Mouse (Mus musculus) adrenal gland, adult (tissue): ENCODE measurements around the gene Chrm1.

Source experiments
- DNase-seq, 2 experiments: peaks; one replicate each; pipeline ENCODE4 v3.0.0; 2022 to 2023; ENCODE audit warnings: low spot score in 1 of 2; ENCODE audit not compliant: inconsistent age in 2 of 2

Gene Chrm1

DNA sequence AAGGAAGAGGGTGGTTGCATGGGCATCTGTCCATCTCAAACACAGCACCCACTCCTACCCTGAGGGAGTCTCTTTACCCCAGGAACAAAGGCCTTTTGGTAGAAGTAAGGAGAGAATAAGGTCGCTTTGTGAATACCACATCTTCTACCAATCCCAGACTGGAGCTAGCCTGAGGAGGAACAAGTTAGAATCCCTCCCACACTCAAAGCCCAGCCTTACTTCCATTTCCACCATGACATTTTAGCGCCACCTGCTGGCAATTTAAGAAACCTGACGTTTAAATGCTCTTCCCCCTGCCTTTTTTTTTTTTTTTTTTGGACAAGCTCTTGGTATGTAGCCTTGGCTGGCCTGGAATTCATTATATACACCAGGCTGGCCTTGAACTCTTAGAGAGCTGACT is 19.4 kb downstream of the Chrm1 start:
- peak; percentile 69 to 91 for DNase-seq

DNA sequence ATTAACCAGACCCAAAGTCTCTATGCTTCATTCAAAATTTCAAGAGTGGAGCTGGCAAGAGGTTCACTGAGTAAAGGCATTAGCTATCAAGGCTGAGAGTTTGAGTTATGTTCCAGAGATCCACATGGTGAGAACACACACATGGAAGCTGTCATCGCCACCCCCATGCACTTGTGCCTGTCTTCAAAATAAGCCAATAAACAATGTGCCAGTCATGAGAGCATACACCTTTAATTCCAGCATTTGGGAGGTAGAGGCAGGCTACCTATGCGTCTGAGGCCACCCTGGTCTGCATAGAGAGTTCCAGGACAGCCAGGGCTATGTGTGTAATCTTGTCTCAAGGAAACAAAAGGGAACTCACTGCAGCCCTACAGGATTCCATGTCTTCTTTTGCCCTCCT is 20.0 kb downstream of the Chrm1 start:
- DNase-seq: no peak

DNA sequence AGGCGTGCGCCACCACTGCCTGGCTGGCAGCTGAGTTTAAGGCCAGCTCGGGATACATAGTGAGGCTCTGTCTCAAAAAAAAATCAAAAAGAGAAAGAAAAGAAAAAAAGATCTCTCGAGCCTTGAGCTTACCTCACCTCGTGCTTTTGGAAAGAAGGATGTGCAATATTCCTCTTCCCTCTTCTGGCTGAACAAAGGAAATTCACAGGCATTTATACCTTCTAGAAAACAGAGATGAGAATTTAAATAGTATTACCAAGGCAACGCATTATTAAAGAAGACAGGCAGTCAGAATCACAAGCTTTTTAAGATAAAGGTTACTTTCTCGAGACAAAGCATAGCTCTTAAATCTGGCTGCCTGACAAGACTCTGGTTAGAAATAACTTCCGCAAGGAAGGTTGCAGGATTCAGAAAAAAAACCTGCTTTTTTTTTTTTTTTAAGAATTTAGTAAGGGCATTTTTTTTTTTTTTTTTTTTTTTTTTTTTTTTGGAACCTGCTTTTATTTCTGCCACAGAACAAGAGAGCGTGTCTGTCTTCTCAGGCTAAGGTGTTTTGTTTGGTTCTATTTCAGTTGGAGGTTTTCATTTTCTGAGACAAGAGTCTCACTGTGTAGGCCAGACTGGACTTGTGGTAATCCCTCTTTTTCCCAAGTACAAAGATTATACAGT is 28.4 kb downstream of the Chrm1 start:
- DNase-seq: no peak

DNA sequence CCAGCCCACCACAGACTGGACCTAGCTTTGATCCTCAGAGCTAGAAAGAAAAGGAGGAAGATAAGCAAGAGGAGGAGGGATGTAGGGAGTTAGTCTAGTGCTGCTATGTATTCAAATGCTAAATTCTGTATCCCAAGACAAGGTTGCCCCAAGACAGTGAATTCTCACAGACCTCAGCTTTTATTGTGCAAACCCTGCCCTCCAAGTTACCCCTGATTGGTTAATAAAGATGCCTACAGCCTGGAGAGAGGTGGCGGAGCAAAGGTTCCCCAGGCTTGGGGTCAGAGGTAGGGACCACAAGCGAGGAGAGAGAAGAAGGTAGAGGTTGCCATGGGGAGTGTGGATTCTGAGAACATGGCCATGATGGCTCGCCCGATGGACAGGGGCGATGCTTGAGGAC is 29.2 kb downstream of the Chrm1 start:
- no peak for DNase-seq

DNA sequence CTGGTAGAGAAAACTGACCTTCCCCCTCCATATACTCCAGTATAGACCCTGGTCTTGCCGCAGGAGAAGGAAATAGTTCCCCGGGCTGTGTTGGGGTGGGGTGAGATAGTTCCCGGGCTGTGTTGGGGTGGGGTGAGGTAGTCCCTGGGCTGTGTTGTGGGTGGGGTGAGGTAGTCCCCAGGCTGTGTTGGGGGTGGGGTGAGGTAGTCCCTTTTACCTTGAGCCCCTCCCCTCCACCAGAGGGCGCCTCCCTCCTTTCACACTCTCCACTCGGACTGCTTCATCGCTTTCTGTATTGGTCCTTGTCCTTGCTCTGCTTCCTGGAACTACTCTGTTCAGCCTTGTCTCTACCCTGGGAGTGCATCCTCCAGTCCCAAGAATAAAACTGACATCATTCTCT is 31.7 kb downstream of the Chrm1 start:
- DNase-seq: peak; percentile 48 to 80

DNA sequence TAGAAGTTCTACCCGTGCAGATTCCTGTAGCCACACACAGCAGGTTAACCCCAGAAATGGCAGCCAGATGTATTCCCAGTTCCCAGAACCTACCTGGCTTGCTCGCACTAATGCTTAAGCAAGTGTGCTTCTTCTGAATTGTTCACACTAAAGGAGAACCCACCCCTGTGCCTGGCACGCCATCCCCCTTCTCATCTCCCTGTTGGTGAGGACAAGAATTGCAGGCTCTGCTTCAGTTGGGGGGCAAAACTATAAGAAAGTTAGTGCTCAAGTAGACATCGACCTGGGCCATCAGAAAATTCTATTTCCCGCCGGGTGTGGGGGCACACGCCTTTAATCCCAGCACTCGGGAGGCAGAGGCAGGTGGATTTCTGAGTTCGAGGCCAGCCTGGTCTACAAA is 36.1 kb downstream of the Chrm1 start:
- no peak for DNase-seq

DNA sequence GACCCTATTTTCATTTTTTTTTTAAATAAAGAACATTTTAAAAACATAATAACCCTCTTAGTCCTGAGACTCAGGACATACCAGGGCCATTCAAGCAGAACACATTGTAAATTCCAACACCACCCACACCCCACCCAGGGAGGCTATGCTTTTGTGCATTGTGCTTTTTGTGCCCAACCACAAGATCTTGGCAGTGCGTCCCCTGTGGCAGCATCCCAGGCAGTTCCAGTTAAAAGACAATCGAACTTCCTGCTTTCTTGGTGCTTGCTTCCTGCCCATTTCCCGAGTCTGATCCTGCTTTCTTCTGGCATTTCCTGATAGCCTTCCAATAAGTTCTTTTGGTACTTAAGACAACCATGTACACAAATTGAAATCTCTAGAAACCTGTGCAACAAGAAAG is 38.9 kb downstream of the Chrm1 start:
- peak in 1 of 2 experiments; percentile 68 for DNase-seq

DNA sequence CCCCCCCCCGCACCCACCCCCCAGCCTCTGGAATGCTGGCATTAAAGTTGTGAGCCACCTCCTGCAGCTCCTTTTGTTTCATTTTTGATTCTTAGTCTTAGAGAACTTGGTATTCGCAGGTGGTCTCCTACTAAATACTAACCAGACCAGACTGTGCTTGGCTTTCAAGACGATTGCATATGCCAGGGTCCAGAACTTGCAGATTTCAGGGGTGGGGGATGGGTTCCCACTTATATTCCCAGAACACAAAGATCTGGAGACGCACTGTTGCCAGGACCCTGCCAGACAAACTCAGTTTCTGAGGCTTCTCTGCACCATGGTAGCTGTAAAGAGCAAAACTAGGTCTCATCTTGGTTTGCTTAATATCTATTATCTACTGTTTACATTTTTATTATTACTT is 40.0 kb downstream of the Chrm1 start:
- no peak for DNase-seq

DNA sequence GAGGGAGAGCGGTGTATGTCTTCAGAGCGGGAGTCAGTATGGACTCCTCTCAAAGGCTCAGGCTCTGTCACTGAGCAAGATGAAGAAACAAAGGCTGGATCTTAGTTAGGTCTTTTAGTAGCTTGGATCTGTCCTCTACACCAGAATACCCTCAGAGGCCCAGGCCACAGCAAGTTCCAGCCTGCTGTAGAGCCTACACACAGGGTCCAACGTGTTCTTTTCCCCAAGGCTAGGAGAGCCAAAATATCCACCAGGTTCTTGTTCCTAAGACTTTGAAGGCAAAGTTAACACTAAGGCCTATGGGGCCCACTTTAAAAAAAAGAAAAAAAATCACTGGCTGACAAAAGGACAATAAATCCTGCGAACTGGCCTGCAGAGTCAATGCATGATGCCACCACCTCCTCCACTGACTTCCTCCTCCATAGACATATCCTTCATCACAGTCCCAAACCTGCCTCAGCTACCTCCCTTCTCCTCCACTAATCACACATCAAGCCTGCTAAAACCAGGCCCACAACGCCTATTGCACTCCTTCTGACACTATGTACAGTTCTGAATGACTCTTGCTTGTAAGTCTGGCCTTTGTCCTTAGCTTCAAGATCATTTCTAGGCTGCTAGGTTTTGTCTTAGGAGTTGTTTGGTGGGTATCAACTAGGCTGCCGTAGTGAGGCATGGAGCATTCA is 41.6 kb downstream of the Chrm1 start:
- no peak for DNase-seq

DNA sequence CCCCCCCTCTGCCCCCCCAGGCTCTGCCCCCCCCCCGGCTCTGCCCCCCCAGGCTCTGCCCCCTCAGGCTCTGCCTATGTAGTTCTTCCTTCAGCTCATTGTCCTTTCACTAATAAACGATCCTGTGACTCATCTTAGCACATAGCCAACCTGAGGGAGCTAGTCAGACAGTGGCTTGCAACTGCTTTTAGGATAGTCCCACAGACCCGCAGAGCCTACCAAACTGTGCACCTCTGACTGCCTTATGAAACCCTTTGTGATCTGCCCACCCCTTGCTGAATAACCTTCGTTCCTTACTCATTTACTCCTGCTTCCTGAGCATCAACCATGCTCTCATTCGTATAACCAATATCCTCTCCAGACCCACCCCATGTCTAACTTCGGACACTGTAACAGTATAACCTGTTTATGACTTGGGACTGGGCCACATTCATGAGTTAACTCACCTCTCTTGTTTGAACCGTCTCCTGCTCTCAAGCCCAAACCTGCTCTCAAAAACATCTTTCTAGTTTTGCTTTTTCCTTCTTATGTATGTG is 42.6 kb downstream of the Chrm1 start:
- DNase-seq: no peak

DNA sequence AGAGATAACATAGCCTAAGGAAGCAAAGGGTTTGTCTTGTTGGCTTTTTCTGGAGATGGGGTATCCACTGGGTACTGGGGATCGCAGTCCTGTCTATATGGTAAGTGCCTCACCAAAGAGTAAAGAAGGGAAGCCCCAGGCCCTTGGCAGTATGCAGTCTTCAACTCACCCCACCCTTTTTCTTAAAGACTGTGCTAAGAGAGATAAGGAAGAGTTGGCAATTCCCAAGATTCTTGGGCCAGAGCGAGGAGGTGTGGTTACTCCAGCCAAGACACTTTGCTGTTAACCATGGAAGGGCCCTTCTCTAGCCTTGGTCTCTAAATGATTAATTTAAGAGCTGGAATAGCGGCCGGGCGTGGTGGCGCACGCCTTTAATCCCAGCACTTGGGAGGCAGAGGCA is 43.3 kb downstream of the Chrm1 start:
- no peak for DNase-seq

DNA sequence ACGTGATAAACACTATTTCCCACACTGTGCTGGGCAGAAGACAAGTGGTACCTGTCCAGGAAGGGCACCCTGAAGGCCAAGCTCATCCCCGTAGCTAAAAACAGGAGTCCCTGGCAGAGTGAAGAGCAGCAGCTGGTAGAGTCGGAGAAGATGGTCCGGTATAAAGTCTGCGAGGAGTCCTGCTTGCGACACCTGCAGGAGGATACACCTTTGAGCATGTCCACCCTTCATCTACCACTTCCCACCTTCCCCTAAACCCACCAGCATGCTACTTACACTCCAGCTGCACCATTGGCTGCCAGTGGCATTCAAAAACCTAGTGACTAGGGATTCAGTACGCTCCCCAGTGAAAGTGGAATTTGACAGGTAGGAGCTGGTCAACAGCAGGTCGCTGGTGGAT is 45.4 kb downstream of the Chrm1 start:
- DNase-seq: no peak

DNA sequence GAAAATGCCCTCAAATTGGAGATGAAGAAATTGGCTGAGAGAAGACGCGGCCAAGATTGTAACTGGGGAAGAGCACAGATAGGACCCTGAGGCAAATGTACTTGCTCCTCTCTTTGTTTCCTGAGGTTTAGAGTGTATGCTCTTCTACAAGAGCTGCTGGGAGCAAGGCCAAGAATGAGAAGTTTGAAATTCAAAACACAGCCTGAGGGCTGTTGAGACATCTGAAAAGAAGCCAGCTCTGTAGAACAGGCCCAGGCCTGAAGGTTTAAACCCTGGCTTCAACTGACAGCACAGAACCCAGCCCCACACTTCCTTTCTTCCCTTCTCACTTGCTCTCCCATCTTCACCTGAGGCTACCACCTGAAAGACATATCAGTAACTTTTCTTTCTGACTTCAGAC is 46.5 kb downstream of the Chrm1 start:
- peak in 1 of 2 experiments; percentile 37 for DNase-seq

DNA sequence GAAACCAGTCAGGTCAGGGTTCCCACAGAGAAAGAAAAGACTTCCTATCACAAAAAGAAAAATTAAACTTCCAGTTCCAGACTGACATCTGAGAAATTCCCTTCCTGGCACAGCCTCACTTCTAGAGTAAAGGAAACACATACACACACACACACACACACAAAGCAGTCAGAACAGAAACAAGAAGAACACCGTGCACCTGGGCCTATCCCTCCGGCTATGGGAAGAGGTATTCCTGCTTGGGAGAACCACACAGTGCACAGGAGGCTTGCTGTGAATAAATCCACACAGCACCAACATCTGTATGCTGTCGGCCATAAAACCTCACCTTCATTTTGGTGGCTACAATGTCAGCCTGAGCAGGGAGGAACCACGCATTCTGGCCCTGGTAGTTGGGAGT is 47.9 kb downstream of the Chrm1 start:
- DNase-seq: peak in 1 of 2 experiments; percentile 47

DNA sequence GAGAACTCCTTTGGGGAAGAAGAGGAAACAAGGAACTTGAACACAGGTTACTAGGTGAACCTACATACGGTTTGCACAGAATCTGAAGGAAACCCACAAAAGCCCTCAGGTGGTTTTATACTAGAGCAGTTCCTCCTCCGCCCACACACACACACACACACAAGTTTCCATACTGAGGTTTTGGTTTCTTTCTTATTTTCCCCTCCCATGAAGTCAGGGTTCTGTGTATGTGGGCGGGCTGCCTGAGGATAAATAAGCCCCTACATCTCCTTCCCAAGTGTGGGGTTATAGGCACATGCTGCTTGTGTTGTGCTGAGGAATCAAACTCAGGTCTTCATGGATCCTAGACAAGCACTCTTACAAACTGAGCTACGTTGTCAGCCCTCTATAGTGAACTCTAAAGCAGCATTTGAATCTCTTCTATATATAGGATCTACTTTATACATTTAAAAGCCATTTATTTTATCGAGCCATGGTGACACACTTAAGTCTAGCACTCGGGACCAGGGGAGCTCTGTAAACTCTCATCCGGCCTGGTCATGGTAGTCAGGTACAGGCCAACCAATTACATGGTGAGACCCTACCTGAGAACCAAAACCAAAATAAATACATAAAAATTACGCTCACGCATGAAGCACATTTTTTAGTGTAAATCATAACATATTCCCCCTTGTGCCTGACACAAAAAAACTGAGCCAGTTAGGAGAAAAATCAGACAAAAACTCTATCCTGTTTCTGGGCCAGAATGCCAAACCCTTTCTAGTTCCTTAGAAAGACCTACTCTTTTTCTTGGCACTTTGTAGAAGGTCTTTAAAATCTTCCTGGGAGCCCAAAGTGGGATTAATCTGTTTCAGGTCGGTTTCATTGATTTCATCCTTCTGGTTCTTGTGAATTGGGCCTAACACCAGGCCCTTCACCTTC is 48.6 kb downstream of the Chrm1 start:
- DNase-seq: peak in 1 of 2 experiments; percentile 50

DNA sequence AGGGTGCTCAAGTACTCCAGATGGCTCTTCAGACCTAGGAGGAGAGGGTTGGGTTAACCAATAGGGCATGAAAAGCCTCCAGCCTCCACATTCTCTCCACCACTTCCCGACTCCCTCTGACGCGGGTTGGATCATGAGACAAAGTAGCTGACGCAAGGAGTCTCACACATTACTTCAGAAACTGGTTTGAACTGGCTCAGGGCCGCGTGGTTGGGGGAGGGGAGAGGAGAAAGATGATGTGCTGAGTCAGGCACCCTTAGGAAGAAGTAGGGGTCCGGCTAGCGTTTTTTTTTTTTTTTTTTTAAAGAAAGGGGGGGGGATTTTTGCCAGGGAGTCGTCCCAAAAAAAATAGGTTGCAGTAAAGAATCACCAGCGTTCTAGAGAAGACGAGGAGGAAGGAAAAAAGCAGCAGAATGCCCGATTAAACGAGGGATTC is 49.3 kb downstream of the Chrm1 start:
- DNase-seq: peak; percentile 85 to 93

DNA sequence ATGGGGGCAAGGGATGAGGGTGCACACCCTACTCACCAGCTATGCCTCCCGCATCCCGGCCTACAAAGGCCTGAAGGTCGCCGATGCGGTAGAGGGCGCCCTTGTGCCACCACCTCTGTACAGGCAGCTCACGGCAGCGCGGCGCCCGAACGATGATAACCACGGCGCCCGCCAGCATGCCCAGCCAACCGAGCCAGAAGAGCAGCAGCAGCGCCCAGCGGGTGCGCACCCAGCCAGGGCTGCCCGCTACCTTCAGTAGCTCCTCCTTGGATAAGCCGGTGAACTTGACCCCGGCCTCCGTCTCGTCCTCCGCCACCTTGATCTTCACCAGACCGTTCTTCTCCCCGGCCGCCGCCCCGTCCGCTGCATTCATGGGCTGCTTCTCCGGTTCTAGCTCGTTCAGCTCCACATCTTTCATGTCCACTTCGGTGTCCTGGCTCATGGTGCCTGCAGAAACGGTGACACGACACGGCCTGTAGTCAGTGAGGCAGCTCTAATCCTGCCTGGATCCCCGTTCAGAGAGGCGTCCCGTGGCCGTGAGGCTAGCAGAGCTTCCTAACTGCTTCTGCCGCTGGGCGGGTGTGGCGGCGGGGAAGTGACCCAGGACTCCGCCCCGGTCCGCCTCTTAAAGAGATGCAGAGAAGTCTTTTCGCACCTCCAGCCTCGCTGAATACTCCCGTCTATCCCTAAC is 49.9 kb downstream of the Chrm1 start:
- DNase-seq: peak; percentile 93 to 98

DNA sequence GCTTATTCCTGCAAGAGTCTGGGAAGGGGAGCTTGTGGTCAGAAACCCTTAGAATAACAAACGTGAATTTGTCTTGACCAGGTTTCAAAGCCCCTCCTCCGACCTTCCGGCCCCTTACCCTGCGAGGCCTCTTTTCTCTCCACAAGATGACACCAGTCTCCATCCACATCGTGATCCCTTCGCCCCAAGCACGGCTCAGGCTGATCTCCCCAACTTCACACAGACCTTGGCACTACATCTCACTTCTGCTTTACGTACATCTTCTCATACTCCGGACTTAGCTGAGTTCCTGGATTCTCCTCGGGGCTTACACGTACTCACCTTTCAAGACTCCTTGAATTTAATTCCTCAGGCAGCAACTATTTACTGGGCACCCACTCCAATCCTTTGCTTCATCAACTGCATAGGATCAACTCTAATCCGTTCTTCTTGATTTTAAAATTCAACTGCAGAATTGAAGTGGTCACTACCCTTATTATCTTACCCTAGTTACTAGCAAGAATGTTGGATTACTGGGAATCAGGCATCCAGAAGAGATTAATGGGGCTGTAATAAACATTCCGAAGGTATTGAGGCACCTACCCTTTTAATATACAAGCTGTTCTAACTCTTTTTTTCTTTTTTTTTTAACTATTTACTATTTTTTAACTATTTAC is 50.5 kb downstream of the Chrm1 start:
- no peak for DNase-seq

DNA sequence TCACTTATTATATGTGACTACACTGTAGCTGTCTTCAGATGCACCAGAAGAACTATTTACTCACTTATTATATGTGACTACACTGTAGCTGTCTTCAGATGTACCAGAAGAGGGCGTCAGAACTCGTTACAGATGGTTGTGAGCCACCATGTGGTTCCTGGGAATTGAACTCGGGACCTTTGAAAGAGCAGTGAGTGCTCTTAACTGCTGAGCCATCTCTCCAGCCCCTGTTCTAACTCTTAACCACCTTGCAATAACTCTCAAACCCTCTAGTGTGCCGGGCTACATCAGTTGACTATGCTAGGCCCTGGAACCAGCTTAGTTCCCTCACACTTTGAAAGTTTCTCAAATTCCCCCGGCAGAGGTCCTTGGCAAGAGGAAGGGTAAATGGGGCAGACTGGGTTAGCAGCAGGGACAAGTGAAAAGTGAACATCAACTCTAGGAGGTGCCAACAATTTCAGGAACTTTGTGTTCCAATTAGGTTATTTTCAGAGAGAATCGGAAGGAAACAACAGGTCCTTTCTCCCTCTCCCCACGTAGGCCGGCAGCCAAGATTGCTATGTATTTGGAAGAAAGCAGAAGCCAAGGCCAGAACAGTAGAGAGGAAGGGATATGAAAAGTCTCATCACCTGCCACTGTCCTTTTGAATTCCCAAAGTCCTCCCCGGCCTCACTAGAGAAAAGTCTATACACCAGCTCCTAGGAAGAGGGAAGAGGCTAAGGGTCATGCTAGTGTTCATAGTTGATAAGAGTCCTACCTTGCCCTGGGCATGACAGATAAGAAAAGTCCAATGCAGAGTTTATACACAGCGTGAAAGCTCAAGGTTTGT is 51.3 kb downstream of the Chrm1 start:
- DNase-seq: peak in 1 of 2 experiments; percentile 63
